Mouse (Mus musculus) intestine, postnatal 0 days (tissue): ENCODE measurements around the gene Gm10190. TPM values are rescaled to one million over a fixed set of nuclear protein-coding genes. Genes with fewer than 3 reads are reported as not detected.

ENCODE experiments used
- ATAC-seq: fragments of 200-750 bp; cut with Nextera tagmentation; 2 replicates; pipeline ENCODE4 v1.8.0; 2017; ENCODE audit warnings: mild to moderate bottlenecking, moderate TSS enrichment, moderate library complexity
- H3K27ac ChIP-seq: fragments of 300-500 bp; sonication (generic); 2 replicates; pipeline ENCODE4 v1.5.1; 2014; ENCODE audit warnings: mild to moderate bottlenecking, low read depth, low read length, moderate library complexity
- H3K27me3 ChIP-seq: fragments of 300-500 bp; sonication (generic); replicated peaks from 2 replicates; pipeline ENCODE4 v1.6.1; 2014; ENCODE audit warnings: low read length, mixed read lengths; ENCODE audit not compliant: control insufficient read depth, insufficient read depth
- H3K36me3 ChIP-seq: fragments of 300-500 bp; sonication (generic); 2 replicates; pipeline ENCODE4 v1.6.1; 2014; ENCODE audit warnings: mild to moderate bottlenecking, moderate library complexity; ENCODE audit not compliant: control insufficient read depth, insufficient read depth
- H3K4me1 ChIP-seq: fragments of 300-500 bp; sonication (generic); replicated peaks from 2 replicates; pipeline ENCODE4 v1.6.1; 2014; ENCODE audit warnings: antibody characterized with exemption, low read length, mixed read lengths; ENCODE audit not compliant: control insufficient read depth, insufficient read depth
- H3K4me2 ChIP-seq: fragments of 300-500 bp; sonication (generic); replicated peaks from 2 replicates; pipeline ENCODE4 v1.6.1; 2014; ENCODE audit warnings: low read depth, mild to moderate bottlenecking, moderate library complexity
- H3K4me3 ChIP-seq: fragments of 300-500 bp; sonication (generic); 2 replicates; pipeline ENCODE4 v1.5.1; 2014; ENCODE audit warnings: low read depth, low read length
- H3K9ac ChIP-seq: fragments of 300-500 bp; sonication (generic); 2 replicates; pipeline ENCODE4 v1.6.1; 2014; ENCODE audit warnings: mild to moderate bottlenecking, low read depth, low read length
- H3K9me3 ChIP-seq: fragments of 300-500 bp; sonication (generic); 2 replicates; pipeline ENCODE4 v1.6.1; 2016; ENCODE audit warnings: mixed run types; ENCODE audit not compliant: control insufficient read depth
- CTCF ChIP-seq: sonication (generic); IDR thresholded peaks from 2 replicates; pipeline ENCODE4 v1.5.1; 2016; ENCODE audit warnings: low read depth, mild to moderate bottlenecking, control low read depth, antibody characterized with exemption, moderate library complexity
- WGBS: fragments of 180-500 bp; shearing (Covaris S2); extraction: QIAGEN DNeasy Blood & Tissue Kit; methylation state at CpG from one replicate; pipeline ENCODE4 v1.1.7; 2014; 5-methylcytosine and 5-hydroxymethylcytosine counted together
- polyA plus RNA-seq: library from polyadenylated mRNA; unstranded; fragments of >200 nt; fragmentation: Nextera tagmentation; extraction: Ambion mirVana; gene quantifications from 2 replicates; pipeline ENCODE4 v1.2.1, GENCODE M21; 2015

The Gm10190 gene
- polyA plus RNA-seq: 0.73 and 1.6 TPM in 2 replicates

GRCm38 (mm10) chr17:80372989-80373725 is at the start of gene Gm10190:
Gene Gm10190, minus strand, starts transcription at chr17:80373541.
- peak within 1 kb of the TSS; percentile 65 for H3K4me2 ChIP-seq
- peak within 1 kb of the TSS; percentile 30 for H3K4me3 ChIP-seq
- H3K27ac ChIP-seq: peak within 1 kb of the TSS; percentile 86
- peak; percentile 99 for ATAC-seq
- peaks cover 6% of the 10 kb centered on the region; the same call in 1 of the 2 replicates for H3K4me1 ChIP-seq
- H3K27me3 ChIP-seq: no peaks in the 10 kb centered on the region
- WGBS: 2% methylated on average over 86 of the region's 102 CpGs
- peak within 1 kb of the TSS; percentile 64 for H3K9ac ChIP-seq
- TF ChIP-seq CTCF: peak; percentile 13; the same call in 1 of the 2 replicates
- H3K9me3 ChIP-seq: no peaks in the 10 kb centered on the region
- no peaks in the 10 kb centered on the region for H3K36me3 ChIP-seq

- Histone ChIP-seq H3K9ac (no peak overlapping the region), H3K27ac (no peak overlapping the region), H3K36me3 (peaks cover 37% of the 10 kb centered on the region), H3K4me3 (no peak overlapping the region), H3K9me3 (no peaks in the 10 kb centered on the region), H3K4me2 (no peak overlapping the region), H3K4me1 (no peaks in the 10 kb centered on the region), H3K27me3 (no peaks in the 10 kb centered on the region)
- no peak for TF ChIP-seq CTCF
- 91% methylated on average over 1 of the region's 1 CpGs for WGBS
- no peak for ATAC-seq
Measured at GRCm38 (mm10) chr17:80420998-80421397, 47.7 kb upstream of the Gm10190 start.

GRCm38 (mm10) chr17:80418572-80419210 is 45.4 kb upstream of the Gm10190 start:
- no peak for TF ChIP-seq CTCF
- no peak overlapping the region for H3K9ac ChIP-seq
- H3K4me1 ChIP-seq: no peaks in the 10 kb centered on the region
- no peak overlapping the region for H3K4me2 ChIP-seq
- no peak overlapping the region for H3K4me3 ChIP-seq
- no peaks in the 10 kb centered on the region for H3K9me3 ChIP-seq
- WGBS: 87% methylated on average over 10 of the region's 10 CpGs
- peaks cover 49% of the 10 kb centered on the region for H3K36me3 ChIP-seq
- H3K27ac ChIP-seq: no peak overlapping the region
- H3K27me3 ChIP-seq: no peaks in the 10 kb centered on the region
- no peak for ATAC-seq

- peaks cover 48% of the 10 kb centered on the region for H3K36me3 ChIP-seq
- H3K4me2 ChIP-seq: no peak overlapping the region
- H3K4me3 ChIP-seq: no peak overlapping the region
- no peak overlapping the region for H3K27ac ChIP-seq
- TF ChIP-seq CTCF: peak; percentile 62
- H3K9me3 ChIP-seq: no peaks in the 10 kb centered on the region
- H3K9ac ChIP-seq: no peak overlapping the region
- H3K27me3 ChIP-seq: no peaks in the 10 kb centered on the region
- H3K4me1 ChIP-seq: no peaks in the 10 kb centered on the region
- no peak for ATAC-seq
- WGBS: 46% methylated on average over 1 of the region's 1 CpGs
Measured at GRCm38 (mm10) chr17:80411182-80411581, 37.8 kb upstream of the Gm10190 start.

- ATAC-seq: no peak
- Histone ChIP-seq H3K9me3 (no peaks in the 10 kb centered on the region), H3K36me3 (peaks cover 19% of the 10 kb centered on the region), H3K27me3 (no peaks in the 10 kb centered on the region), H3K27ac (no peak overlapping the region), H3K4me2 (no peak overlapping the region), H3K4me3 (no peak overlapping the region), H3K9ac (no peak overlapping the region), H3K4me1 (no peaks in the 10 kb centered on the region)
- WGBS: 96% methylated on average over 7 of the region's 7 CpGs
- no peak for TF ChIP-seq CTCF
Measured at GRCm38 (mm10) chr17:80398243-80398642, 24.9 kb upstream of the Gm10190 start.
